Mouse (Mus musculus) macrophage (primary cell): ENCODE data around the gene Lipt2. TPM values are rescaled to one million over a fixed set of nuclear protein-coding genes. Genes with fewer than 3 reads are reported as not detected.
A peak's percentile ranks its signal among the peaks of the same experiment; 100 is the strongest.

ENCODE experiments used
- H3K27ac ChIP-seq: fragments of 350-480 bp; formaldehyde crosslinking; 2 replicates; pipeline ENCODE4 v1.9.0; 2021
- H3K36me3 ChIP-seq: fragments of 350-480 bp; formaldehyde crosslinking; 2 replicates; pipeline ENCODE4 v1.9.0; 2021; ENCODE audit errors: inconsistent target
- H3K4me3 ChIP-seq: fragments of 350-480 bp; formaldehyde crosslinking; 2 replicates; pipeline ENCODE4 v1.9.0; 2021; ENCODE audit errors: inconsistent target
- H3K79me2 ChIP-seq: fragments of 350-480 bp; formaldehyde crosslinking; 2 replicates; pipeline ENCODE4 v1.9.0; 2021; ENCODE audit errors: inconsistent target
- WGBS: methylation state at CpG from one replicate; pipeline ENCODE4 v1.1.7; 2026; ENCODE audit warnings: inconsistent platforms; ENCODE audit not compliant: missing documents; 5-methylcytosine and 5-hydroxymethylcytosine counted together
- polyA plus RNA-seq: library from polyadenylated mRNA; stranded (reverse); fragments of 250-400 nt; gene quantifications from 3 replicates; pipeline ENCODE4 v1.2.4, GENCODE M21; 2018; ENCODE audit warnings: inconsistent platforms
- total RNA-seq, 78 experiments: library from RNA; depleted of rRNA; stranded (reverse); fragments of 250-400 nt; gene quantifications; 1 replicate in 9 of 78; 2 replicates in 24 of 78; 3 replicates in 43 of 78; 4 replicates in 2 of 78; pipeline ENCODE4 v1.2.4; 2018; ENCODE audit warnings: inconsistent platforms in 56 of 78

Gene Lipt2
- total RNA-seq (2018; cell fraction: chromatin; rRNA removed) = 1 to 10 TPM in 2 of 26 experiments, under 1 TPM in 10, not detected in 14; 0.42 to 2.0 (median 0.72) TPM
- 1 to 10 TPM in 21 of 26 experiments, under 1 TPM in 5; 0.33 to 3.7 (median 1.8) TPM for total RNA-seq (2018; cell fraction: cytosol; rRNA removed)
- total RNA-seq (2018; cell fraction: nucleus; rRNA removed) = 1 to 10 TPM in 8 of 26 experiments, under 1 TPM in 10, not detected in 8; 0.35 to 2.5 (median 0.73) TPM
- polyA plus RNA-seq = 2.6 to 6.6 TPM (median 5.7 TPM) in 3 replicates

DNA sequence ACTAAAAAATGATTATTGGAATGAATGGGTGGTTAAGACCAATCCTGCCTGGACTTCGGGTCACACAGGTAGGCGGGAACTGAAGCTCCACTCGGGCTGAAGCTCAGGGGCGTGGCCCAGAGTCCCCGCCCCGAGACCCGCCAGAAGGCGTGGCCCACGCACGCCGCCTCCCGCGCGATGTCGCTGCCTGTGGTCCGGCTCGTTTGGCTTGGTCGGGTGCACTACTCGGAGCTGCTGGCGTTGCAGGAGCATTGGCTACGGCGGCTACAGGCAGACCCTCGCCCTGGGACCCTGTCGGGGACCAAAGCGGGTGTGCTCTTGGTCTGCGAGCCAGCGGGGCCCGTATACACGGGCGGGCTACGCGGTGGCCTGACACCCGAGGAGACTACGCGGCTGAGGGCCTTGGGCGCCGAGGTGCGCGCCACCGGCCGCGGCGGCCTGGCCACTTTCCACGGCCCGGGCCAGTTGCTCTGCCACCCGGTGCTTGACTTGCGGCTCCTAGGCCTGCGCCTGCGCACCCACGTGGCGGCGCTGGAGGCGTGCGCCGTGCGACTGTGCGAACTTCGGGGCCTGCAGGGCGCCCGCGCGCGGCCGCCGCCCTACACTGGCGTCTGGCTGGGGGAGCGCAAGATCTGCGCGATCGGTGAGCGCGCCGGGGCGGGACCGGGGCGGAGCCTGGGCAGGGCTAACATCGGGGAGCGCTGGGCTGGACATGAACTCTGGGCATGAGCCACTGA is at the start of gene Lipt2:
Gene Lipt2 (plus strand): TSS at position 173 of the 737 bp plus-strand sequence.
- WGBS = under 1% methylated on average over 77 of the region's 78 CpGs
- Histone ChIP-seq H3K79me2 (no peaks in the 10 kb centered on the region), H3K36me3 (no peaks in the 10 kb centered on the region), H3K27ac (no peak within 1 kb of the TSS), H3K4me3 (peak within 1 kb of the TSS; percentile 20)

DNA sequence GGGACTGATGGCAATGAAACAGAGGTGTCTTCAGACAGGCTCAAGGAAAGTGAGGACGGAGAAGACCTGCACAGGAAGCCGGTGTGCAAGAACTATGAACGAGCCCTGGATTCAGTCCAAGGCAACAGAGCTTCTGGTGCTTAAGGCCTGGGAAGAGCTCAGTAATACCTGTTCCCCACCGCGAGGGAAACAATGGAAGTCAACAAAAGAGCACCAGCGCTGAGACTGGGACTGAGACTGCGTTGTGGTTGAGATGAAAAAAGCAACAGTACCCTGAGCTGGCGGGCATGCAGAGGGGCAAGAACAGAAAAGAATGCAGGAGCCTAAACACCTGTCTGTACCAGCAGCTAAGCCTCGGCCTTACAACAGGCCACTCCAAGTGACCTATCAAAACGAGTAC is 47.6 kb upstream of the Lipt2 start:
- peaks cover 60% of the 10 kb centered on the region for H3K36me3 ChIP-seq
- H3K4me3 ChIP-seq = no peak overlapping the region

DNA sequence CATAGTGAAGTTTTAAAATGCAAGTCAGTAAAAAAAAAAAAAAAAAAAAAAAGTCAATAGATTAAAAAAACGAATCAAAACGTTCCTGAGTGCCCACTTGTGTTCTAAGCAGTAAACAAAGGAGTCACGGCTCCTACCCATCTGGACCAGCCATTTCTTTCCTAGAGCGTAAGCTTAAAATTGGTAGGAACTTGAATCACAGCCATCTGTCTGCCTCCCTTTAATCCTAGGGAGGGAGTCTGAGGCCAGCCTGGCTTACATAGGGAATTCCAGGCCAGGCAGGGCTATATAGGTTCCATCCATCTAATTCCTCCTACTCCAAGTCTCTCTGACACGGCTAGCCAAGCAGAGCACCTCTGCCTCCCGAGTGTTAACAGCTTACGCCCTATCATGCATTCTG is 45.3 kb upstream of the Lipt2 start:
- H3K4me3 ChIP-seq = no peak overlapping the region
- WGBS = 91% methylated on average over 7 of the region's 7 CpGs
- H3K27ac ChIP-seq = no peak overlapping the region
- H3K36me3 ChIP-seq = peaks cover 63% of the 10 kb centered on the region
- peaks cover 58% of the 10 kb centered on the region for H3K79me2 ChIP-seq

More for the DNA sequence above, 47.6 kb upstream of the Lipt2 start:
- 88% methylated on average over 8 of the region's 10 CpGs for WGBS
- H3K79me2 ChIP-seq = peaks cover 35% of the 10 kb centered on the region
- H3K27ac ChIP-seq = peak overlapping the region; percentile 34

DNA sequence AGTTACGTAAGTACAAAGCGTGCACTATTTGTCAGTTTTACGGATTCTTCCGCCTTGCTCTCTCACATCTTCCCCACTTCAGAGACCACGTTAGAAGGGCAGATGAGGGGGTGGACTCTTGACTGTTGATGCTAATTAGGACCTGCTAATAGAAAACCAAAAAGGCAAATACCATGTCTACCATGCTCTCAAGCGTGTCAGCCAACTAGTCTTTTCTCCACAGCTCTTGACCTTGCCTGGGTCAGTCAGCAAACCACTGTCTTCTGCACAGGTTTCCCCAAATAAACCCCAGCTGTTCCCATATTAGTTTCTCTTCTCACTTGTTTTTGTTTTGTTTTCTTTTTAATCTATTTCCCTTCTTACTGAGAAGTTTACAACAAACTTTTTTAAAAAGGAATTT is 44.8 kb upstream of the Lipt2 start:
- Histone ChIP-seq H3K79me2 (peaks cover 63% of the 10 kb centered on the region), H3K27ac (no peak overlapping the region), H3K36me3 (peaks cover 63% of the 10 kb centered on the region), H3K4me3 (no peak overlapping the region)
- 94% methylated on average over 6 of the region's 6 CpGs for WGBS

DNA sequence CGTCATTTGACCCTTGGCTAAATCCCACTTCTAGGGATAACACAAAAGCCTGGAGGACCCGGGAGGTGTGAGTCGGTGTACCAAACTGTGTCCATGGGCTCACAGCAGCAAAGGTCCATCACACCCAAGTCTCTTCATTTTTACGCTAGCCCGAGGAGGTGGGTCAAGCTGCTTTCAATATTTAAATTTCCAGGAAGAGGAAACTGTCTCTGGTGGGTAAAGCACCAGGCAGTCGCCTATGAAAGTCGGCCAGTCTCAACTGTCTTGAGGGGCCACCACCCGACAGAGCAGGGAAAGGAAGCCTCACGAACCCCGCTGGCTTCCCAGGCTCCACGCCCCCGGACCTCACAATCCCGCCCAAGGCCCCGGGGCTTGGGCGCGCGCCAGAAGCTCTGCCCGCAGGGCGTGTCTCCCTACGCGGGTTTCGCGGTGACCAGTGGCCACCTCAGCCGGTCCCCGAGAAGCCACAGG is 38.3 kb upstream of the Lipt2 start:
- H3K79me2 ChIP-seq = peaks cover 50% of the 10 kb centered on the region
- WGBS = 2% methylated on average over 25 of the region's 25 CpGs
- peaks cover 28% of the 10 kb centered on the region for H3K36me3 ChIP-seq
- H3K4me3 ChIP-seq = peak overlapping the region; percentile 69
- peak overlapping the region; percentile 55 for H3K27ac ChIP-seq

DNA sequence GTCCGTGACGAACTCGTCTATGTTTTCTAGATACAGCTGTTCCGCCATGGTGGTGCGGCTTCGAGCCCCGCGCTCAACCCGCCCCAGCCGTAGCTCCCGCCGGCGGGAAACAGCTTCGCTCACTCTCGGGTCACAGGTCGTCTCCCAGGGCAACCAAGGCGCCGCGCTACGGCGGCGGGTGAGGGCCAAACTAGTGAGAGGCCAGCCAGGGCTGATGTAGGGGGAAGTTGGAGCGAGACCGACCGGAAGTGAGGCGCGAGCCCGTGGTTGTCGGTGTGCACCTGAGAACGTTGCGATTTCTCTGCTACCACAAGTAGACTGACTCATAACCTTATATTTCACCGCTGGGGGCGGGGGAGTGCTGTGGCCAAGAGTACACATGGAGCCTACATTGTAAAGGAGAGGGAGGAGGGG is 37.7 kb upstream of the Lipt2 start, which contains the start of gene Pold3:
Gene Pold3 (minus strand): TSS at position 190 of the 414 bp plus-strand sequence.
- WGBS = 0% methylated on average over 33 of the region's 33 CpGs

DNA sequence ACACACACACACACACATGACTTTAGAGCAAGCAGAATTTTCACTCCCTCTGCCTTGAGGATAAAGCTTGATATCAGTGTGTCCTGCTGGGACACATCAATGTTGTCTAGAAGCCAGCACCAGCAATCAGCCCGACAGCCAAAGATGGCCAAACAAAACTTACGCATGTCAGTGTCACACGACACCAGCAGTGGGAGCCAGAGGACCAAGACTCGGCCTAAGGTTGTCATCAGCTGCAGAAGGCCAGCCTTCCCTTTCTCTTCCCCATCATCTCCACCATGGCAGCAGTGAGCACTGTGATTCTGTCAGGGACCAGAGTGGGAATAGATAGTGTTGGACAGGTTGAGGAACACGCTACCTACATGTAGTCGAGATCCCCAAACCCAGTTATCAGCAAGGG is 35.6 kb upstream of the Lipt2 start:
- WGBS = 38% methylated on average over 6 of the region's 6 CpGs
- Histone ChIP-seq H3K4me3 (no peak overlapping the region), H3K36me3 (peaks cover 7% of the 10 kb centered on the region; the same call in 1 of the 2 replicates), H3K27ac (no peak overlapping the region), H3K79me2 (peaks cover 24% of the 10 kb centered on the region)

More for the DNA sequence above, 37.7 kb upstream of the Lipt2 start, which contains the start of gene Pold3:
- H3K79me2 ChIP-seq = peaks cover 45% of the 10 kb centered on the region
- H3K36me3 ChIP-seq = peaks cover 22% of the 10 kb centered on the region
- H3K4me3 ChIP-seq = peak within 1 kb of the TSS; percentile 69
- H3K27ac ChIP-seq = peak within 1 kb of the TSS; percentile 55

DNA sequence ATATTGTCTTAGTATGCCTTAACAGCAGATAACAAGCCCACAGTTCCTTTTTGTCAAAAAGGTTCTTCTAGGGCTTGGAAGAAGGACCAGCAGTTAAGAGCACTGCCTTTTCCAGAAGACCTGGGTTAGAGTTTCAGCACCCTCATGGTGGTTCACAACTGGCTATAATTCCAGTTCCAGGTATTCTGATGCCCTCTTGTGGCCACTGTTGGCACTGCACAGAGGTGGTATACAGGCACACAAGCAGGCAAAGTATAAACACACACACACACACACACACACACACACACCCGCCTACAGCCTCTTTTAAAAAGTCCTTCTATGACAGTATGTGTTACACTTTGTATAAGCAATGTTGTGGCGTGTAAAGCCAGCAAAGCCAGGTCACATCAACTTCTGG is 34.9 kb upstream of the Lipt2 start:
- 86% methylated on average over 2 of the region's 2 CpGs for WGBS
- H3K79me2 ChIP-seq = peaks cover 17% of the 10 kb centered on the region
- H3K36me3 ChIP-seq = no peaks in the 10 kb centered on the region
- no peak overlapping the region for H3K27ac ChIP-seq
- no peak overlapping the region for H3K4me3 ChIP-seq

DNA sequence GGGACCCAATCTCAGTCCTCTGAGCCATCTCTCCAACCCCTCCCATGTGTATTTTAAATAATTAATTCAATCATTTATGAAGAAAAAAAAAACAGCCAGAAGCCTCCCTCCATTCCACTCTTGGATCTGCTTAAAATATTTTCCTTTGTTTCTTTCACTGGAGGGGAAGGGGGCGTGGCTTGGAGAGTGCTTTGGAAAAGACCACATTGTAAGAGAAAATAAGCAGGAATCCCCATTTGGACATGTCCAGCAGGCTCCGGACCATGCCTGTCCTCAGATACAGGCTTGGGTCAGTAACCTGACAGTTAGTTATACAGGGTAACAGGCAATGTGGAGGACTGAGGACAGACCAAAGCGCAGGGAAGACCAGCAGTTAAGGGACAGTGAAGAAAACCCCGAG is 33.9 kb upstream of the Lipt2 start:
- H3K79me2 ChIP-seq = peaks cover 7% of the 10 kb centered on the region
- H3K27ac ChIP-seq = no peak overlapping the region
- no peaks in the 10 kb centered on the region for H3K36me3 ChIP-seq
- 67% methylated on average over 4 of the region's 4 CpGs for WGBS
- no peak overlapping the region for H3K4me3 ChIP-seq

DNA sequence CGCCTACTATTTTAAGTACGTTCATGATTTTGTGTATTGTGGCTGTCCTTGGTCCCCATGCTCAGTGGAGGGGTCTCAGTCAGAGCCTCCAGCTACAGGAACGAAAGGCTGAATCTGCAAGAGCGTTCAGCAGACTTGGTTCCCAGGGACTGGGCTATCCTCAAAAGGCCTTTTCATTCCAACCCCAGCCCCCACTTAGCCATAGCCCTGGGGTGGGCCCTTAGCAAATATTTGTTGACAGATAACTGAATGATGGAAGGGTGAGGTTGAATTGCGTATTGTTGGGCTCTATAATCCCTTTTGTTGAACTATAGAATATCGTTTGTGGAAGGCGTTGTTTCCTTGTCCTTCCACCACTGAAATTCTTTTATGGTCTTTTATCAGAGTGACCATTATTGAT is 32.6 kb upstream of the Lipt2 start:
- Histone ChIP-seq H3K4me3 (no peak overlapping the region), H3K36me3 (no peaks in the 10 kb centered on the region), H3K79me2 (no peaks in the 10 kb centered on the region), H3K27ac (no peak overlapping the region)
- 99% methylated on average over 7 of the region's 7 CpGs for WGBS

DNA sequence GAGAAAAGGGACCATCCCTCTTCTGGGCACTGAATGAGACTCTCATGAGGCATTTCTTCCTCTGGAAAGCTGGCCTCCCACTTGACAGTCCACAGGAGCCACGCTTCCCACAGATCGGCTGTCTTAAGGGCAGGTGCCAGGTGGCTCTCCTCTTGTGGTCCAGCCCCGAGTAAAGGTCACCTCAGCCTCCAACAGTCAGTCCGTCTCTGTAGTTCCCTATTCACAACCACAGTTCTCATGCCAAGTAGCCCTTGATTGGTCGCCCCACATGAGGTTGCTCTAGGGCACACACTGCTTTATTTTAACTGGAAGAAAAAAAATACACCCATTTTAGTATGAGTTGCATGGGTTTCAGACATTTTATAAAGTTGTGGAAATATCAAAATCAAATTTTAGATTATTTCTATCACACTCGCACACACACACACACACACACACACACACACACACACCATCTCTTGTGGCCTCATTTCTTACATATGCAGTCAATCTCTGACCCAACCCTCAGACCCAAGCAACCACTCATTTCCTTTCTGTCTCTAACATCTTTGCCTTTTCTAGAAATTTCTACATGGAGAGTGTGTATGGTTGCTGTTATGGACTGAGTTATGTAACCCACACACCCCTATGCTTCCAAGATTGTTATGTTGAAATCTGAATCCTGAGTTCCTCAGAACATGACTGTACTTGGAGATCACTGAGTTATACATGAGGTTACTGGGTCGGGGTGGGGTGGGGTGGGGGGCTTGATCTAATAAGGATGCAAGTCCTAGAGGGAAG is 30.6 kb upstream of the Lipt2 start:
- Histone ChIP-seq H3K27ac (no peak overlapping the region), H3K36me3 (no peaks in the 10 kb centered on the region), H3K79me2 (no peaks in the 10 kb centered on the region), H3K4me3 (no peak overlapping the region)
- 34% methylated on average over 7 of the region's 7 CpGs for WGBS

DNA sequence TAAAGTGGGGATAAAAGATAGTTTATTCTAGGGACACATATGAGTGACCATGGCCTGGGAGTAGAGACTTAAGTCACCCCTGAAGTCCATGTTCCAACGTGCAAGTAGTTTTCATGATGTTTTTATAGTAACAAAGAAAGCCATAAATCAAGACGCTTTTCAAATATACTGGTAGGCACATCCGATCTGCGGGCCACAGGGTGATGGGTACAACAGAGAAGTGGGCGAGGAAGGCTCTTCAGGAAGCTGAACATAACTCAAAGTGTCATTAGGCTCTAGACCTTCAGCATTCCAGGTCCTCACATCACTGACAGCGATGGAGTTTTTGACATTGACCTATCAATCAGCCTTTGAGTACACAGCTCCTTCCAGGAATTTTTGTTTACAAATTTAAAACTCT is 28.5 kb upstream of the Lipt2 start:
- H3K4me3 ChIP-seq = no peak overlapping the region
- 24% methylated on average over 6 of the region's 6 CpGs for WGBS
- H3K36me3 ChIP-seq = no peaks in the 10 kb centered on the region
- H3K27ac ChIP-seq = no peak overlapping the region
- no peaks in the 10 kb centered on the region for H3K79me2 ChIP-seq

DNA sequence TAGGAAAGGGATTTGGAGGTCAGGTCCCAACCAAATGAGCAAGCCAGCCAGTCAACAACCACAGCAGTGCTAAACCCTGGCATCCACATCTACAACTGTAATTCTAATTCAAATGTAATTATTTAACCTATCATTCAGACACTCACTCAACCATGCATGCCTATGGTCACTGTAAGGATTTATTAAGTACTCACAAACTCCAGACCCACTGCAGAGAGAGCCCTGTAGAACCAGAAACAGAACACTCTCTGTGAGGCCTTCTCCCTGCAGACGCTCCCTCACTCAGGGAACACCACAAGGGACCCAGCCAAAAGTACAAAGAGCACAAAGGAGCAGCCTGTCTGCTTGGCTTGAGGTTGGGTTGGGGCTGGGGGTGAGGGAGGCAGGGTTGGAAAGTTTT is 26.7 kb upstream of the Lipt2 start:
- WGBS = 100% methylated on average over 1 of the region's 1 CpGs
- no peaks in the 10 kb centered on the region for H3K79me2 ChIP-seq
- H3K27ac ChIP-seq = no peak overlapping the region
- no peaks in the 10 kb centered on the region for H3K36me3 ChIP-seq
- H3K4me3 ChIP-seq = no peak overlapping the region

DNA sequence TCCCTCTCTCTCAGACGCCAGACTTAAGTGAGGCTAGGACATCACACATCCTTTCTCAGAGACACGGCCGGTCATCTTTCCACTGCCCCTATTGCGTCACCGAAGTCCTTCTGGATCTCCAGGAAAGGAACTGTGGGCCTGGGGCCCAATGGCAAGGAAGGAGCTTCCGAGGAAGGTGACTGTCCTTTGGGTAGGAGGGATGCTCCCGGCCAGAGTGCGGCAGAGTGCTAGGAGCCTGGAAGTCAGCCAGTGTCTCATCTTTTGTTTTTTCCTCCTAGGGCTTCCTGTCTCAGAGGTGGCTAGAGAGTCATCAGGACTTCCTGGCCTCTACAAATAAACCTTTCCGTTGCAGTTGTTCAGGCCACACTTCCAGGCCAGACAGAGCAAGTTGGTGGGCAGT is 22.0 kb upstream of the Lipt2 start:
- WGBS = 52% methylated on average over 9 of the region's 9 CpGs

More for the DNA sequence above, 22.0 kb upstream of the Lipt2 start:
- no peaks in the 10 kb centered on the region for H3K36me3 ChIP-seq
- no peak overlapping the region for H3K27ac ChIP-seq
- H3K79me2 ChIP-seq = no peaks in the 10 kb centered on the region
- no peak overlapping the region for H3K4me3 ChIP-seq
